Mouse (Mus musculus) brain, embryonic 14.5 days (tissue): ENCODE results near the gene Desi1.

ENCODE experiments used
- CTCF ChIP-seq: fragments of 200-500 bp; IDR thresholded peaks from 2 replicates; pipeline ENCODE4 v1.5.1; 2012; ENCODE audit warnings: inconsistent platforms, mild to moderate bottlenecking, moderate library complexity, borderline replicate concordance; ENCODE audit not compliant: insufficient read depth, insufficient read length; ENCODE audit errors: extremely low read depth
- POLR2A ChIP-seq: fragments of 200-500 bp; IDR thresholded peaks from 2 replicates; pipeline ENCODE4 v1.6.1; 2012; ENCODE audit warnings: mild to moderate bottlenecking, inconsistent platforms, borderline replicate concordance; ENCODE audit not compliant: poor library complexity, insufficient read depth, insufficient read length, severe bottlenecking; ENCODE audit errors: extremely low read depth

DNA sequence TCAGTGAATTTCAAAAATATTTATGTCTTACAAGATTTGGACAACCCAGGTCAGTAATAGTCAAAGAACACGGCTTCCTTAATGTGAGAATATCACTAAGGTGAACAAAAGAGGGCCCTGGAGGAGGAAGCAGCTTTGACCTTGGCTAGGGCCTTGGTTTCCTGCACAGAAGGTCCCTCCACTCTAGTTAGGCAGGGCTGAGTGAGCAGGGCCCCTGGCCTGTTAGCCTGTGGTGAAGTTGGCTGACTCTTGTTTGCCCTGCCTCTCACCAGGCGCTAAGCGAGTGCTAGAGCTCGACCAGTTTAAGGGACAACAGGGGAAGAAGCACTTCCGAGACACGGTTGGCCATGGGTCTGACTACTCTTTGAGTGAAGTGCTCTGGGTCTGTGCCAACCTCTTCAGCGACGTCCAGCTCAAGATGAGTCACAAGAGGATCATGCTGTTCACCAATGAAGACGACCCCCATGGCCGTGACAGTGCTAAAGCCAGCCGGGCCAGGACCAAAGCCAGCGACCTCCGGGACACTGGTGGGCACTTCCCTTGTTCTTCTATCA, 11.1 kb downstream of the Desi1 start:
- TF ChIP-seq CTCF (no peak), POLR2A (no peak)
